Mouse (Mus musculus) heart, postnatal 4 days (tissue): Measurements from ENCODE around the gene Zw10. TPM values are rescaled to one million over a fixed set of nuclear protein-coding genes. Genes with fewer than 3 reads are reported as not detected.

ENCODE experiments used
- DNase-seq: peaks from one replicate; pipeline ENCODE4 v3.0.0; 2021
- total RNA-seq, 2 experiments: library from RNA; stranded (reverse); gene quantifications; 2 replicates each; pipeline ENCODE4 v1.2.3; 2021

The Zw10 gene
- 10 to 100 TPM; 13.4 to 15.7 TPM for total RNA-seq

DNA sequence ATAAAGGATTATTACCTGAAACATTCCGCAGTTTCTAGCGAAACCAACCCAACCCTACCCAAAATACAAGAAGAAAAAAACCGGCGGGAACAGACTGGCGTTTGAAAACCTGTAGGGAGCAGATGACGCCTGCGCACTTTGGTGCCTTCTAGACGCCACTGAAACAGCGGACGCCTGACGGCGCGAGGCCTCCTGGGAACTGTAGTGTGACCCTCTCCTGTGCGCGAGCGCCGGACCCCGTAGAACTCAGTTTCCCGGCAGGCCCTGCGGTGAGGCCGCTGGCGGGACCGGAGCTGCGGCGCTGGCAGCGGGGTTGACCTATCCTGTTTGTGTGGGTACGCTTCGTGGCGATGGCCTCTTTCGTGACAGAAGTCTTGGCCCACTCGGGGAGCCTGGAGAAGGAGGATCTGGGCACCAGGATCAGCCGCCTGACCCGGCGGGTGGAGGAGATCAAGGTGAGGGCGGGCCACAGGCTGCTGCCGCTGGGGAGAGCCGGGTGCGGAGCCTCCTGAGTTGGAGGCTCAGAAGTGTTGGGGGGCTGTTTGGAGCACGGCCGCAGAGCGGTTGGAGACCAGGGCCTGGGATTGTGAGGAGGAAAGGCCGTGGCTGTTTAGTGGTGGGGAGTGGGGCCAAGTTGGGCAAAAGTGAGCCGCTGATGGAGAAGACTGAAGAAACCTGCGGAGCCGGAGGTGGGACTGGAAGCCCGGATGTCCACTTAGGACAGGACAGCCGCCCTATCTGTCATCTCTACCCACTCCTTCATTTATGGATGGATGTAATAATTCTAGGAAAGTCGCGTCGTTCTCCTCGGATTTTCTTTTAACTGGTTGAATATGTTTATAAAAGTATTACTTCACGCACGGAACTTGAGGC, at the start of gene Zw10:
Zw10 (plus strand) TSS at position 281 of the 873 bp plus-strand sequence.
- peak; percentile 94 for DNase-seq

GRCm38 (mm10) chr9:49015824-49016223, 39.6 kb upstream of the Zw10 start:
- no peak for DNase-seq

DNA sequence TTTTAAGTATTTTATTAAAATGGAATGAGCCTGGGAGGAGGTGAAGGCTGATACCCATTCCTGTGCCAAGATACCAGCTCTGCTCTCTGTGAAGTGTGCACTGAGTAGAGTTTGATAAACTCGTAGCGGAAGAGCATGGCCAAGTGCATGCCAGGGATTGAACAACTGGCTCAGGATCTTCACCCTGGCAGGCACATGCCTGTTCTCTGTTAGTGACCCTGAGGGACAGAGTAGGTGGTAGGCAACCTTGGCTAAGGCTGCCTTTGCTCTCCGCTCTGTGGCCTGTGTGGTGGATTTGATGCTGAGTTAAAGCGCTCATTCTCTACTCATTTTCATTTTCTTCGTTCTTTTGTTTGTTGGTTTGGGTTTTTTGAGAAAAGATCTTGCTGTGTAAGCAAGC, 34.1 kb upstream of the Zw10 start:
- DNase-seq = no peak

GRCm38 (mm10) chr9:49023956-49024355, 31.5 kb upstream of the Zw10 start:
- DNase-seq = no peak

GRCm38 (mm10) chr9:49024529-49024928, 30.9 kb upstream of the Zw10 start:
- DNase-seq = no peak

DNA sequence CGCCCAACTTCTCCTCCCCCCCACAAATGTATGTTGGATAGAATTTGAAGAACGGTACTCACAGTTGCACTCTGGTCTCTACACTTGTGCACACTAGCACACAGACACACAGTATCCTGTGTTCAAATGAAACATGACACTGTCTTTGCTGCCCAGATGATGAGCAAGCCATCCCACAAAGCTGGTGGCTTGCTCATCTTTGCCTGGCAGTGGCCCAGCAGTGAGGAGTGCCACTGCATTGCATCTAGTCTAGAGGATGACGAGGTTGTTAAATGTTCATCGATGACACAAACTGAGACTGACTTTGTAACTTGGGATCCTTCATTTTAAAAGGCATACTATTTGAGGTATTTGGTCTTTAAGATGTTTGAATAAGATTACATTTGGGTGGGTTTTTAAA, 20.6 kb upstream of the Zw10 start:
- DNase-seq = no peak

- no peak for DNase-seq
Measured at GRCm38 (mm10) chr9:49050901-49051300, 4.5 kb upstream of the Zw10 start.

DNA sequence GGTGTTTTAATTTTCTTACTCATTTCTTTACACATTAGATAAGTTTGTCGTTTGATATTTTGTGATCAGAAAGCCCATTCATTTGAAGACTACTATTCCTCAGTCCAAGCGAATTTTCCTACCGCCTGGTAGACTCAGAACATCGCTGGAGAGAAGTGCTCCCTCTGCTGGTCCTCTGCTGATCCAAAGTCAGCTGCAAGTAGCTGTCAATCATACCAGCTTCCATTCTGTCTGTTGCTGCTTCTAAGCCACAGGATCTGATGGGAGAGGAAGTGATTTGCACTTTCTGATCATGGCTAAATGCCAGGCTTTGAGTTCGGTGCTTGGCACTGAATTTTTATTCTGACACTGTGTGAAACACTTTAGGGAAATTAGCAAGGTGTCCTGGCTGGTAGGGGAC, 4.1 kb upstream of the Zw10 start:
- DNase-seq = peak; percentile 78

GRCm38 (mm10) chr9:49054028-49054427, 1.4 kb upstream of the Zw10 start:
- DNase-seq = no peak

- peak; percentile 40 for DNase-seq
Measured at GRCm38 (mm10) chr9:49076847-49077246, 21.4 kb downstream of the Zw10 start.

GRCm38 (mm10) chr9:49081107-49081506, 25.7 kb downstream of the Zw10 start, which contains the start of gene Tmprss5:
Tmprss5 (plus strand) TSS chr9:49081260.
- no peak for DNase-seq

GRCm38 (mm10) chr9:49081561-49081960, 26.1 kb downstream of the Zw10 start:
- peak; percentile 85 for DNase-seq

- DNase-seq = no peak
Measured at GRCm38 (mm10) chr9:49087317-49087716, 31.9 kb downstream of the Zw10 start.

- no peak for DNase-seq
Measured at GRCm38 (mm10) chr9:49098871-49099270, 43.5 kb downstream of the Zw10 start.

DNA sequence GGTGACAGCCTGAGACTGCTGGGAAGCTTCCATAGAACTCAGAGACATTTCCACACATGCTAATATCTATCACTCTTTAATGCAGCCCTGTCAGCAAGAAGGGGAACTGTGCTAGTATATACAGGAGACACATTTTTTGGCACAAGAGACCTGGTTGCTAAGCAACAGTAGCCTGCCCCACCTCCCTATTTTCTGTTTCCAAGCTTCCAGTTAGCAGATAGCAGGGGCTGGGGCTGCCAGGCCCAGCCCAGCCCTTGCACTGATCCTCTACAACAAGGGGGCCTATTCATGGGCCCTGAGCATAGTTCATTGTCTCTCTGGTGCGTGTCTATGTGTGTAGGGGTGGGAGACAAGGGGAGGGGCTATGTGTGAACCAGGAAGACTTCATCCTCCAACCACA, 46.9 kb downstream of the Zw10 start:
- no peak for DNase-seq

GRCm38 (mm10) chr9:49109101-49109500, 53.7 kb downstream of the Zw10 start:
- no peak for DNase-seq

DNA sequence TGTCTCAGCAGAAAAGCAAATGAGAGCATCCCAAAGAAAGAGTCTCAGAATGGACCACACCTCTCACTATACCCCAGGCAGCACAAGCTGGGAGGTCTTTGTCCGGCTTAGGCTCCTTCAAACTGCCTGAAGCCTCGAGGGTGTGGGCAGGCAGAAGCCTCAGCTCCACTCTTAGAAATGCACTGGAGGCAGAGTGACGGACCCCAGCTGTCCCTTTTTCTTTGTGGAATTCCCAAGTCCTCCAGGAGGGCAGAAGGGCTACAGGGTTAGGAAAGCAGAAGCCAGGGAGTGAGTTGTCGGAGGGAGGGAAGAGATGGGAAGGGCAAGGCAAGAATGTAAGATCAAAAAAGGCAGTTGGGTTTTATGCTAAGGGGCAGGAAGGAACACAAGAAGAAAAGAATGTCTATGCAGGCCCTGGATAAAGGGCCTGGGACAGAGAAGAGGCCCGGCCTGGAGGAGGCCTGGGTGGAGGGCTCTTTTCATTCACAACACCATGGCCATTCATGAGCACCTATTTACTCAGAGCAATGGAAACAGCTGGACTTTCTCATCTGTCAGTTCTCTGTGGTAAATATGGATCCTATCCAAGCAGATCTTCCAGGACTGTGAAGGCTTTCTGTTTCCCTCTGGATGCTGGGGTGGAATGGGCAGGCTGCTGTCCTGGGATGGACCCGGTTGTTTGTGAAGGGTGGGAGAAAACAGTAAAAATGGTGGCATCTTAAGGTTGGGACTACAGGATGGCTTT, 55.2 kb downstream of the Zw10 start:
- no peak for DNase-seq

DNA sequence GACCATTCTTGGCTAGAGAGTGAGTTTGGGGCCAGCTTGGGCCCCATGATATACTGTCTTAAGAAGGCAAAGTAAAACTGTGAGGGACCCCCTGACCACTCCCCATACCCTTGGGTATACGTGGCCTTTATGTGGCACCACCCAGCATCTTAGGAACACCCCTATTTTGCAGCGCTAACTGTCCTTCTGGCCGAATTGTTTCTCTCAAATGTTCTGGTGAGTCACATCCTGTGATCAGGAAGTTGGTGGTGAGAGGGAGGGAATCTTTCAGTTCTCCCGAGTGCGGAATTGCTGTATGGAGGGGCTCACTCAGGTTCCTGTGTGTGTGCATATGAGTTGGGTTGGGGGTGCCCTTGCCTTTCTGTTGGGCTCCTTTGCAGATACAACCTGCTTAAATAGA, 55.9 kb downstream of the Zw10 start:
- no peak for DNase-seq

- DNase-seq = no peak
Measured at GRCm38 (mm10) chr9:49118271-49118825, 62.9 kb downstream of the Zw10 start.

- DNase-seq = no peak
Measured at GRCm38 (mm10) chr9:49119759-49120158, 64.3 kb downstream of the Zw10 start.

DNA sequence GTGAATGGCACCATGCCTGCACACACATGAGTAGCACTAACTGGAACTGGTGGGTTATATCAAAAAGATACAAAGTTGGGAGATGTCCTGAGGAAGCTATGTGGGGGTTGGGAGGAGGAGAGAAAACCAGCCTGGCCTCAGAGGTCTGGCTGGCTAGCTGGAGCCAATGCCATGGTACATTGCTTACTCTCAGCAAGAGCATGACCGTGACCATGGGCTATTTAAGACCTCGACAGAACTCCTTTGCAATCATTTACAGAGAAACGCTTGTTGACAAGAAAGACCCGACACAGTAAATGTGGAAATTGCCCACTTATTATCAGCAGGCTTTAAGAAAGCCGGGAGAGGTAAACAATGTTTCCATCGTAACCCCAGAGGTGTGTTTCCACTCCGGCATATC, 70.3 kb downstream of the Zw10 start:
- DNase-seq = no peak
